Mouse (Mus musculus) embryonic fibroblast, embryonic 13.5 days (primary cell): ENCODE results near the gene Slc44a1.

ENCODE experiments used
- CTCF ChIP-seq: IDR thresholded peaks from 2 replicates; pipeline ENCODE4 v1.5.1; 2011; ENCODE audit warnings: mild to moderate bottlenecking, control low read depth, low read length, moderate library complexity, borderline replicate concordance; ENCODE audit not compliant: insufficient read depth
- POLR2A ChIP-seq: IDR thresholded peaks from 2 replicates; pipeline ENCODE4 v1.6.1; 2011; ENCODE audit warnings: low read depth, mild to moderate bottlenecking, control low read depth, low read length, moderate library complexity

- TF ChIP-seq CTCF = no peak
- TF ChIP-seq POLR2A = no peak
Observed at GRCm38 (mm10) chr4:53575558-53575957, 135.3 kb downstream of the Slc44a1 start.
